Mouse (Mus musculus) megakaryocyte, embryonic 14.5 days (primary cell): ENCODE results near the gene Mybphl. TPM values are rescaled to one million over a fixed set of nuclear protein-coding genes. Genes with fewer than 3 reads are reported as not detected.

Source experiments
- H3K27me3 ChIP-seq: replicated peaks from 2 replicates; pipeline ENCODE3; 2012; ENCODE audit warnings: inconsistent platforms
- H3K36me3 ChIP-seq: replicated peaks from 2 replicates; pipeline ENCODE3; 2012; ENCODE audit warnings: low read length, inconsistent platforms, mixed read lengths
- H3K4me1 ChIP-seq: 2 replicates; pipeline ENCODE4 v1.6.1; 2012; ENCODE audit warnings: inconsistent platforms
- H3K4me3 ChIP-seq: replicated peaks from 2 replicates; pipeline ENCODE3; 2012; ENCODE audit warnings: moderate library complexity, mild to moderate bottlenecking, inconsistent platforms
- H3K9me3 ChIP-seq: 2 replicates; pipeline ENCODE4 v1.6.1; 2012; ENCODE audit warnings: inconsistent platforms
- FLI1 ChIP-seq: IDR thresholded peaks from 2 replicates; pipeline ENCODE4 v1.6.1; 2012; ENCODE audit warnings: low read length, inconsistent platforms, mixed read lengths
- GATA1 ChIP-seq: IDR thresholded peaks from 3 replicates; pipeline ENCODE4 v1.6.1; 2012; ENCODE audit warnings: mixed read lengths, low read length, inconsistent platforms, borderline replicate concordance
- polyA plus RNA-seq: library from polyadenylated mRNA; stranded (reverse); fragments of >175 nt; gene quantifications from 2 replicates; pipeline ENCODE4 v1.2.3, GENCODE M21; 2012; ENCODE audit warnings: low replicate concordance; ENCODE audit not compliant: insufficient read depth

Gene Mybphl
- not detected in 2 replicates for polyA plus RNA-seq

DNA sequence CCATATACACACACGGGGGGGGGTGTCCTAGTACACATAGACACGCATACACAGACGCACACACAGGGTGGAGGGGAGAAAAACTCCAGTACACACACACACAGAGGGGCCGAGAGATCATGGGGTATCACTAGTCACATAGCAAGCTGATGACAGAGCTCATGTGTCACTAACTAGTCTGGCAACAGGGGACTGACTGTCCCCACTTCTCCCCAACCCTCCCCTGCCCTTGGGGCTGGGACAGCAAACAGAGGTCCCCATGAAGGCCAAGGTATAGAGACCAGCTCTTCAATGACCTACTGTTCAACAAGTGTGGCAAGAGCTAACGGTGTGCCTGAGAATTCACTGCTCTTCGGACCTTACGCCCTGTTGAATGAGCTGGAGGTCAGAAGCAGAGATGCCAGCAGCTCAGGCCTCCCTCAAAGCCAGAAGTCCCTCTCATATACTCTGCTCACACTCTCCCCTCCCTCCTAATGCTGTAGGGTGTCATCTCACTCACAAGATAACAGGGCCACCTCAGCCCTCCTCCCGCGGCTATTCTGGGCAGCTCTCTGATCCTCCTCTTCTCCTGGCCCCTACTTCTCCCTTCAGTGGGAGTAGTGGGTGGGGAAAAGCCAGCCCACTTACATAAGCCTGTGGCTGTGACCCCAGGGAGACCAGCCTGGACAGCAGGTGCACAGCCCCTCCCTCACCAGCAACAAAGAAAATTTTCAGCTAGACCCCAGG is at the start of gene Mybphl:
TSS of gene Mybphl (plus strand) at position 642 of the 726 bp plus-strand sequence.
- Histone ChIP-seq H3K4me1 (peaks cover 60% of the 10 kb centered on the region), H3K9me3 (no peaks in the 10 kb centered on the region), H3K36me3 (peaks cover 13% of the 10 kb centered on the region), H3K27me3 (peaks cover 20% of the 10 kb centered on the region), H3K4me3 (peak within 1 kb of the TSS; percentile 47)
- no peak for TF ChIP-seq FLI1
- no peak for TF ChIP-seq GATA1

DNA sequence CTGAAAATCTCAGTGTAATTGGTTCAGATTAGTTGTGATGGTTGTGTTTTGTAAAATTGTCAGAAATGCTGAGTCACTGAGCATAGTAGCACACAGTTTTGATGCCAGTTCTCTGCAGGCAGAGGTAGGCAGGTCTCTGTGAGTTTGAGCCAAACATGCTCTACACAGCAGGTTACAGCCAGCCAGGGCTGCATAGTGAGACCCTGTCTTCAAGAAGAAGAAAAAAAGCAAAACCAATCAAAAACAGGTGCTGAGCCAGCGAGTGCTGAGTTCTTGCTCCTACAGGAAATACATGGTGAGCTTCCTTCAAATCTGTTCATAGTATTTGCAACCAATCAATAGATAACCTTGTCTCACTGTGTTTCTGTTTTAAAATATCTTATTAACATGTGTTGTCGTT is 46.2 kb upstream of the Mybphl start:
- Histone ChIP-seq H3K27me3 (peaks cover 2% of the 10 kb centered on the region), H3K4me1 (peaks cover 45% of the 10 kb centered on the region), H3K36me3 (peaks cover 30% of the 10 kb centered on the region), H3K4me3 (no peak overlapping the region), H3K9me3 (no peaks in the 10 kb centered on the region)
- no peak for TF ChIP-seq FLI1
- no peak for TF ChIP-seq GATA1

DNA sequence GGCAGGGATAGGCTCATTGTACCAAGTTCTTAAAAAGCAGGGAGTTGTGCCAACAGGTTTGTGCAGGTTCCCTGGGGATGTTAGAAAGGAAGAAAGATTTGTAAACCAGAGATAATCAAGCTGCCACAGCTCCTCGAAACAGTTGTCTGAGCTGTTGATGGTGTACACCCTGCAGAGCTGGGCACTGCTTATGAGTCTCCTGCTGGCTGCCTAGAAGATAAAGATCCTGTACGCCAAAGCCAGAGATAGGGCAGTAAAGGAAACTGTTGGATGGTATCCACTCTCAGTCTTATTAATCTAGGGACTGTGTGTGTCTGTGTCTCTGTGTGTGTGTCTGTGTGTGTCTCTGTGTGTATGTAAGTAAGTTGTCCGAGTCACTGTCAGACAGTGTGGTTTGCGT is 43.0 kb upstream of the Mybphl start:
- Histone ChIP-seq H3K27me3 (peaks cover 2% of the 10 kb centered on the region), H3K36me3 (peaks cover 39% of the 10 kb centered on the region), H3K9me3 (no peaks in the 10 kb centered on the region), H3K4me3 (no peak overlapping the region), H3K4me1 (peaks cover 44% of the 10 kb centered on the region)
- no peak for TF ChIP-seq GATA1
- no peak for TF ChIP-seq FLI1

DNA sequence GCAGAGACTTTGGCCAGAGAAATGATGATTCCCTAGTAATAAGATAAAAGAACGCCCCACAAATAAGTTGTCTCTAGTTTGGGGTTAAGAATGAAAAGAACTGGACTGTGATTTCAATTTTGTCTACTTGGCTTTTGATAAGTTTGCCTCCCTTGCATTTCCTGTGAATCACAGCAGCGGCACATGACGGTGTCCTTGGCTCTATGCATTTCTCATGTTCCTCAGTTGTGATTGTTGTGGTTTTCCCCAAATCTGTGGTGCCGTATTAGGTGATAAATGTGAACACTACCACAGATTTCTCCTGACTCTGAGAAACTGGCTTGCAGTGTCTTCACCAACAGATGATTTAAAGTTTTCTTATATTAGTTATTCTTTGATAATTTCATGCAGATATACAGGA is 42.6 kb upstream of the Mybphl start:
- no peak for TF ChIP-seq FLI1
- TF ChIP-seq GATA1, result no peak
- Histone ChIP-seq H3K4me3 (no peak overlapping the region), H3K36me3 (peaks cover 43% of the 10 kb centered on the region), H3K9me3 (no peaks in the 10 kb centered on the region), H3K27me3 (peaks cover 2% of the 10 kb centered on the region), H3K4me1 (peaks cover 41% of the 10 kb centered on the region)

DNA sequence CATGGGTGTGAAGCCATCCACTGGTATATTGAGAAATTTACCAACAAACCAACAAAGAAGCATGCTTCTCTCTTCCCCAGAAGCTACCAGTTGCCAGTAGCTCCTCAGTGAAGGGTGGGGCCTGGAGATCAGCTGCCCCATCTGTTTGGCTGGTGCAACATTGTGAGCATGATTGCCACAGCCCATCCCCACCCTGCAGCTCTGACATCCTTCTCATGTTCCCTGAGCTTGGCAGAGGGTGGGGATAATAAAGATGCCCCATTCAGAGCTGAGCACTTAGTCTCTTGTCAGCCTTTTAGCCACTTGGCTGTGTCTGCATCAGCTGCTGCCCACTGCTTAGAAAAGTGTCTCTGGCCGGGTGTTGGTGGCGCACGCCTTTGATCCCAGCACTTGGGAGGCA is 41.7 kb upstream of the Mybphl start:
- Histone ChIP-seq H3K4me1 (peaks cover 44% of the 10 kb centered on the region), H3K27me3 (peaks cover 2% of the 10 kb centered on the region), H3K36me3 (peaks cover 52% of the 10 kb centered on the region), H3K4me3 (no peak overlapping the region), H3K9me3 (no peaks in the 10 kb centered on the region)
- no peak for TF ChIP-seq FLI1
- no peak for TF ChIP-seq GATA1

DNA sequence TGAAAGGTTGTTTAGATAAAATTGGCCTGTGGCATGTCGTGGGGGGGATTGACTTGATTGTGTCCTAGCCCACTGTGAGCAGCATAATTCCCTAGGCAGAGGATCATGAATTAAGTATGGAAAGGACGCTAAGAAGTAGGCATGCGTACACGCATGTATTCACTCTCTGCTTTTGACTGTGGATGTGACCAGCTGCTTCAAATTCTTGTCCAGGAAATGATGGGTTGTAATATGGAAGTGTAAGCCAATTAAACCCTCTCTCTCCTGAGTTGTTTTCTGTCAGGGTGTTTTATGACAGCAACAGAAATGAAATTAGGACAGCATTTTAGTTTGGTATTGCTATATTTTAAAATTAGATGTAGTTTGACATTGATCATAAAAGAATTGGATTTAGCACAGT is 39.9 kb upstream of the Mybphl start:
- Histone ChIP-seq H3K4me1 (peaks cover 39% of the 10 kb centered on the region), H3K36me3 (peaks cover 61% of the 10 kb centered on the region), H3K27me3 (peaks cover 2% of the 10 kb centered on the region), H3K9me3 (no peaks in the 10 kb centered on the region), H3K4me3 (no peak overlapping the region)
- TF ChIP-seq FLI1, result no peak
- TF ChIP-seq GATA1, result no peak

DNA sequence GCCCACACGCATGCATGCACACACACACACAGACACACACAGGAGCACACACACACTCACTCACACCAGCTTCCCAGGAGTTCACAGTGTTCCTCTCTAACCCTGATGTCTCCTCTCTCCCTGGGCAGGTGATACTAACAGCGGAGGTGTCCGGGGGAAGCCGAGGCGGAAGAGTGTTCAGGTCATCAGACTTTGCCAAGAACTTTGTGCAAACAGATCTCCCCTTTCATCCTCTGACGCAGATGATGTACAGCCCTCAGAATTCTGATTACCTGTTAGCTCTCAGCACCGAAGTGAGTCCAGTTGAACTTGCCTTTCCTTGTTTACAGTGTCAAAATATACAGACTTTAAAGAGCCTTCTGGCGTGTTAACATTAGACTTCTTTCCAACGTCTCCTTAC is 39.2 kb upstream of the Mybphl start:
- TF ChIP-seq GATA1, result no peak
- TF ChIP-seq FLI1, result no peak

DNA sequence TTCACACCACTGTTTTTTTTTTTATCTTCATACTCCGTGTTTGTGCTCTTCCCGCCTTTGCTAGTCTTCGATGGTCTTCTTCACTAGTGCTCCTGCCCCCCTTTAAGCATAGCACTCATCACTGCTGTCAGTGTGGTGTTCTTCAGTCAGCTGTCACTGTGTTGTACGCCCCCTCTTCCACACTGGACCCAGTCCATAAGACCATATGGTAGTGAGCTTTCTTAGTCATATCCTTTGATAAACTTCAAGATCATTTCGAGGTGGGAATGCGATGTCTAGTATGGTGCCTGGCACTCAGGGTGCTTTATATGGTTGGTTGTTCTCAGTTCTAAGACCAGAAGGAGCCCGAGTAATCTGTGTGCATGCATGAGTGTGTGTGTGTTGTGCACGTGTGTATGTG is 37.4 kb upstream of the Mybphl start:
- H3K27me3 ChIP-seq, result peaks cover 2% of the 10 kb centered on the region
- peaks cover 76% of the 10 kb centered on the region for H3K36me3 ChIP-seq
- TF ChIP-seq GATA1 (no peak), FLI1 (no peak)
- no peak overlapping the region for H3K4me3 ChIP-seq
- H3K9me3 ChIP-seq, result no peaks in the 10 kb centered on the region; the same call in 1 of the 2 replicates
- H3K4me1 ChIP-seq, result peaks cover 29% of the 10 kb centered on the region

More for the DNA sequence above, 39.2 kb upstream of the Mybphl start:
- peaks cover 38% of the 10 kb centered on the region for H3K4me1 ChIP-seq
- no peak overlapping the region for H3K4me3 ChIP-seq
- no peaks in the 10 kb centered on the region for H3K9me3 ChIP-seq
- peaks cover 62% of the 10 kb centered on the region for H3K36me3 ChIP-seq
- peaks cover 2% of the 10 kb centered on the region for H3K27me3 ChIP-seq

DNA sequence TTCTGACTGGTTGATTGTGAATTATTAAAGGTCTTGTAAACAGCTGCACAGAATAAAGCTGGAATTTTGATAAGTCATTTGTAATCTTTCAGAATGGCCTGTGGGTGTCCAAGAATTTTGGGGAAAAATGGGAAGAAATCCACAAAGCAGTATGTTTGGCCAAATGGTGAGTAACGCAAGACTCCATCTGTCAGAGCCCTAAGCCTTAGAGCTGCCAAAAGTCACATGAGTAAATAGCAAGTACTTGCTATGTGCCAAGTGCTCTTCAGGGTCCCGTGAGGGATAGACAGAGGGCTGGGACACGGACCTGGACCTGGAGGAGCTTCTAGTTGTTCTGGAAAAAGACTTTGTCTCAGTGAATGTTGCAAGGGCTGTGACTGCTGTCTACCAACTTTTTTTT is 36.8 kb upstream of the Mybphl start:
- TF ChIP-seq GATA1 (no peak), FLI1 (no peak)
- Histone ChIP-seq H3K4me1 (peaks cover 30% of the 10 kb centered on the region), H3K4me3 (no peak overlapping the region), H3K36me3 (peaks cover 81% of the 10 kb centered on the region), H3K27me3 (peaks cover 1% of the 10 kb centered on the region), H3K9me3 (peaks cover 3% of the 10 kb centered on the region; the same call in 1 of the 2 replicates)

DNA sequence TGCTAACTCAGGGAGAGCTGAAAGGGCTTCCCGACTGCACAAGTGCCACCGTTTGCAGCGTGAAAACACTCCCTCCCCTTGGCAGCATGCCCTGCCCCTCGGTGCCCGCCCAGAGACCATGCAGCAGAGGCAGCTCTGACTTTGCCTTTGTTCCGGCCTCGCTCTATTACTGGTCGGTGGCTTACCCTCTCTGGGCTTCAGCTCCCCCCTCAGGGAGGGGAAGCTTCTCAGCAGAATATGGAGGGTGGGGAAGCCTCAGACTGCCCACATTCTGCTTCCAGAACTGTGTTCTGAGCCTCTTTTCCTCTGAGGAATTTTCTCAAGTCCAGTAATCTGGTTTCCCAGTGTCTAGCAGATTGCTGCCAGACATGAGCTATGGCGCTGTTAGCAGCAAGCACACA is 36.3 kb upstream of the Mybphl start:
- Histone ChIP-seq H3K9me3 (peaks cover 3% of the 10 kb centered on the region; the same call in 1 of the 2 replicates), H3K4me3 (no peak overlapping the region), H3K4me1 (peaks cover 33% of the 10 kb centered on the region), H3K36me3 (peaks cover 85% of the 10 kb centered on the region), H3K27me3 (no peaks in the 10 kb centered on the region)
- TF ChIP-seq FLI1 (no peak), GATA1 (no peak)

DNA sequence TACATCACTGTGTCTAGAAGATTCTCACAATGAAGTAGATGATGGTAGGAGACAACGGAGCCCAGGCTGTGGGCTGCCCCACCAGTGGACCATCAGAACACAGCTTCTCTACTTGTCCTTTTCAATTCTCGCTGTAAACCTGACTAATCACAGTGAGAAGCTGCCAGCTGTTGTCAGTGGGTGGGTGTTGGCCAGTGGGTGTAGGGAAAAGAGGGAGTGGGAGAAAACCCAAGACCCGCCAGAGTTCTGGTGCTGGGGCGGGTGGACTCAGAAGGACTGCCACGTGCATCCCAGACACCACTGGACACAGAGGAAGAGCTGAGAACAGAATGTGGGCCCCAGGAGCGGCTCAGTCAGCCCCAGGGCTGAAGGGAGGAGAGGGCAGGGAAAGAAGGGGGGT is 33.9 kb upstream of the Mybphl start:
- Histone ChIP-seq H3K4me1 (peaks cover 26% of the 10 kb centered on the region), H3K27me3 (no peaks in the 10 kb centered on the region), H3K4me3 (no peak overlapping the region), H3K9me3 (peaks cover 16% of the 10 kb centered on the region), H3K36me3 (peaks cover 92% of the 10 kb centered on the region)
- TF ChIP-seq FLI1 (no peak), GATA1 (no peak)
